Mouse (Mus musculus): ENCODE results near the gene Tle6. TPM values are rescaled to one million over a fixed set of nuclear protein-coding genes. Genes with fewer than 3 reads are reported as not detected.
A peak's percentile ranks its signal among the peaks of the same experiment; 100 is the strongest.

Gene Tle6
- polyA plus RNA-seq, 1 experiment from 2014 or later, result 30.4 TPM

GRCm38 (mm10) chr10:81570831-81571500 is 29.9 kb downstream of the Tle6 start:
- under 1% methylated on average over 34 of the region's 34 CpGs for WGBS
- Histone ChIP-seq H3K4me3 (peak overlapping the region; percentile 55), H3K36me3 (peaks cover 13% of the 10 kb centered on the region), H3K27ac (replicated peaks) (peak overlapping the region; percentile 94), H3K4me1 (peaks cover 68% of the 10 kb centered on the region), H3K9me3 (no peaks in the 10 kb centered on the region), H3K9ac (peak overlapping the region; percentile 81), H3K4me2 (peak overlapping the region; percentile 87), H3K27me3 (replicated peaks) (peaks cover 16% of the 10 kb centered on the region)
- ATAC-seq (ENCODE audit: extremely low read depth, insufficient number of reproducible peaks, low FRiP score, low TSS enrichment), result peak; percentile 35

- Histone ChIP-seq H3K27ac (replicated peaks) (peak overlapping the region; percentile 94), H3K36me3 (peaks cover 19% of the 10 kb centered on the region), H3K4me1 (peaks cover 63% of the 10 kb centered on the region), H3K27me3 (replicated peaks) (peaks cover 16% of the 10 kb centered on the region), H3K4me3 (peak overlapping the region; percentile 55), H3K9me3 (no peaks in the 10 kb centered on the region), H3K4me2 (peak overlapping the region; percentile 87), H3K9ac (peak overlapping the region; percentile 81)
- 10% methylated on average over 9 of the region's 11 CpGs for WGBS
- ATAC-seq (ENCODE audit: extremely low read depth, insufficient number of reproducible peaks, low FRiP score, low TSS enrichment), result no peak
Observed at GRCm38 (mm10) chr10:81570238-81570800, 30.6 kb downstream of the Tle6 start.

GRCm38 (mm10) chr10:81569507-81570237 is 31.2 kb downstream of the Tle6 start:
- WGBS, result 62% methylated on average over 9 of the region's 9 CpGs
- no peaks in the 10 kb centered on the region for H3K9me3 ChIP-seq
- H3K27ac ChIP-seq (replicated peaks), result peak overlapping the region; percentile 94
- peaks cover 26% of the 10 kb centered on the region for H3K36me3 ChIP-seq
- no peak overlapping the region for H3K4me3 ChIP-seq
- H3K9ac ChIP-seq, result peak overlapping the region; percentile 81; the same call in 1 of the 2 replicates
- H3K4me1 ChIP-seq, result peaks cover 66% of the 10 kb centered on the region
- peaks cover 16% of the 10 kb centered on the region for H3K27me3 ChIP-seq (replicated peaks)
- no peak overlapping the region for H3K4me2 ChIP-seq
- ATAC-seq (ENCODE audit: extremely low read depth, insufficient number of reproducible peaks, low FRiP score, low TSS enrichment), result no peak

- H3K4me3 ChIP-seq, result peak overlapping the region; percentile 17
- no peak for ATAC-seq (ENCODE audit: extremely low read depth, insufficient number of reproducible peaks, low FRiP score, low TSS enrichment)
- peaks cover 37% of the 10 kb centered on the region for H3K36me3 ChIP-seq
- H3K9me3 ChIP-seq, result no peaks in the 10 kb centered on the region
- peaks cover 66% of the 10 kb centered on the region for H3K4me1 ChIP-seq
- H3K4me2 ChIP-seq, result peak overlapping the region; percentile 59
- H3K27ac ChIP-seq (replicated peaks), result peak overlapping the region; percentile 94
- peaks cover 8% of the 10 kb centered on the region; the same call in 1 of the 2 replicates for H3K27me3 ChIP-seq (replicated peaks)
- 9% methylated on average over 15 of the region's 16 CpGs for WGBS
- peak overlapping the region; percentile 72 for H3K9ac ChIP-seq
Observed at GRCm38 (mm10) chr10:81568381-81569191, 32.3 kb downstream of the Tle6 start.

DNA sequence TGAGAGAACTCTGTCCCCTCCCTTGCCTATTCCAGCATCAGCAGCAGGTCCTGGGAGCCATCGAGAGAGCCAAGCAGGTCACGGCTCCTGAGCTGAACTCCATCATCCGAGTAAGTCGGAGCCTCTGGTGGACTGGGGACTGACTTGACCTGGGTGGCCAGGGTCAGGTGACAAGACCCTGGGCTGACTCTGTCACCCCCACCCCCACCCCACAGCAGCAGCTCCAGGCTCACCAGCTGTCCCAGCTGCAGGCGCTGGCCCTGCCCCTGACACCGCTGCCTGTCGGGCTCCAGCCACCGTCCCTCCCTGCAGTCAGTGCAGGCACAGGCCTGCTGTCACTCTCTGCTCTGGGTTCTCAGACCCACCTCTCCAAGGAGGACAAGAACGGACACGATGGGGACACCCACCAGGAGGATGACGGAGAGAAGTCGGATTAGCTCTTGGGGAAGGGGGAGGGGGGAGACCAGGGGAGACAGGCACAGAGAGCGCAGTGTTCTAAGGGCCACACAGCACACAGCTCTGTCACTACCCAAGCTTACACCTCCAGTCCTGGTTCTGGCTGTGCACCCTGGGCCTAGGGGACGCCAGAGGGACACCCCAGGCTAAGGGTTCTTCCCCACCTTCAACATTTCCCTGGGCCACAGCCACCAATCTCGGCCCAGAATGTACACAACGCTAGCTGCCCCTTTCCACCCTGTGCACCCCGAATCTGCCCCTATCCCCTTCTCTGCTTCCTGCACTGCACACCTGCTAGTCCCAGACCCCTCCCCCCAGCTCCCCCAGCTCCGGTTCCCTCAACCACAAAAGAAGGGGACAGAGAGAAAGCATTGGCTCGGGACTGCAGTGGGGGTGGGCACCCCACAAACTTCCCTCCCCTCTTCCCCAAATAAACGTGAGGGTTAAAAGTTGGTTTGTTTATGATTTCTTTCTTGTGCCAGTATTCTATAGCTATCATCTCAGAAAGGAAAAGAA is 35.3 kb downstream of the Tle6 start:
- ATAC-seq (ENCODE audit: extremely low read depth, insufficient number of reproducible peaks, low FRiP score, low TSS enrichment), result no peak
- Histone ChIP-seq H3K36me3 (peaks cover 61% of the 10 kb centered on the region), H3K27ac (replicated peaks) (no peak overlapping the region), H3K4me3 (no peak overlapping the region), H3K27me3 (replicated peaks) (no peaks in the 10 kb centered on the region), H3K9me3 (no peaks in the 10 kb centered on the region), H3K4me2 (no peak overlapping the region), H3K9ac (no peak overlapping the region), H3K4me1 (peaks cover 80% of the 10 kb centered on the region)
- 43% methylated on average over 20 of the region's 20 CpGs for WGBS

DNA sequence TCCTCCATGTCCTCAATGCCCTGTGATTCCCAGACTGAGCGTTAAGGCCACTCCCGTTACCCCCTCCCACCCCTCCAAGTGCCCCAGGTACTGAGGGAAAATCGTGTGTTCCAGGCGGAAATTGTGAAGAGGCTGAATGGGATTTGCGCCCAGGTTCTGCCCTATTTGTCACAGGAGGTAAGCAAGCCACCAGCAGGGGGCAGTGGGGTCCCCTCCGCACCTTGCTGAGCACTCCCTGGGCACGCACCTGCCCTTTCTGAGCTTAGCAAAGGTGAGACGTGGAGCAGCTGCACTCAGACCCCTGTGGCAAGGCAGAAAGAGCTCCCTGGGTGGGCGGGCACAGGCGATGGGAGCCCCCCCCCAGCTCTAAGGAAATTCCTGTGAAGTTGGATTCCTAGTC is 36.1 kb downstream of the Tle6 start:
- peak overlapping the region; percentile 78 for H3K9ac ChIP-seq
- no peak for ATAC-seq (ENCODE audit: extremely low read depth, insufficient number of reproducible peaks, low FRiP score, low TSS enrichment)
- no peaks in the 10 kb centered on the region for H3K9me3 ChIP-seq
- no peak overlapping the region for H3K4me3 ChIP-seq
- WGBS, result 30% methylated on average over 10 of the region's 10 CpGs
- H3K36me3 ChIP-seq, result peaks cover 61% of the 10 kb centered on the region
- H3K4me2 ChIP-seq, result peak overlapping the region; percentile 63; the same call in 1 of the 2 replicates
- peaks cover 72% of the 10 kb centered on the region for H3K4me1 ChIP-seq
- H3K27ac ChIP-seq (replicated peaks), result peak overlapping the region; percentile 71
- H3K27me3 ChIP-seq (replicated peaks), result no peaks in the 10 kb centered on the region

DNA sequence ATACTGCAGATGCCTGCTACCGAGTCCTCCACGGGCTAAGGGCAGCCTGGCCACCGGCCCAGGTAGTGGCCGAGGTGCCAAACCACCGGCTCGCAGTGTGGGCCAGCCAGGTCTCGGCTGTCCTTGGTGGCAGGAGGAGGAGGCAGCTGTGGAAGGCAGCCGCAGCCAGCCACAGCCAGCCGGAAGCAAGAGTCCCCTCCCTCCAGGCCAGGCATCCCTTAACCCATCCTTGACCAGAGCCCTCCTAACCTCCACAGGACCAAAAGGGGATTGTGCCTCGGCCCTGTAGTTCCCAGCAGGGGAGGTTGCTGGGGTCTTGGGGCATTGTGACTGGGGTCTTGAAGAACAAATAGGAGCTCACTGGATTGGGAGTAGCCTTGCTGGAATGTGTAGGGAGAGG is 36.7 kb downstream of the Tle6 start:
- H3K4me2 ChIP-seq, result peak overlapping the region; percentile 63
- peaks cover 61% of the 10 kb centered on the region for H3K36me3 ChIP-seq
- peak overlapping the region; percentile 78 for H3K9ac ChIP-seq
- peaks cover 67% of the 10 kb centered on the region for H3K4me1 ChIP-seq
- WGBS, result 4% methylated on average over 10 of the region's 10 CpGs
- no peaks in the 10 kb centered on the region for H3K27me3 ChIP-seq (replicated peaks)
- no peaks in the 10 kb centered on the region for H3K9me3 ChIP-seq
- peak overlapping the region; percentile 71 for H3K27ac ChIP-seq (replicated peaks)
- 0 out of 2 replicates have a peak, but pooled peaks have one; percentile 1 for ATAC-seq (ENCODE audit: extremely low read depth, insufficient number of reproducible peaks, low FRiP score, low TSS enrichment)
- H3K4me3 ChIP-seq, result peak overlapping the region; percentile 47

DNA sequence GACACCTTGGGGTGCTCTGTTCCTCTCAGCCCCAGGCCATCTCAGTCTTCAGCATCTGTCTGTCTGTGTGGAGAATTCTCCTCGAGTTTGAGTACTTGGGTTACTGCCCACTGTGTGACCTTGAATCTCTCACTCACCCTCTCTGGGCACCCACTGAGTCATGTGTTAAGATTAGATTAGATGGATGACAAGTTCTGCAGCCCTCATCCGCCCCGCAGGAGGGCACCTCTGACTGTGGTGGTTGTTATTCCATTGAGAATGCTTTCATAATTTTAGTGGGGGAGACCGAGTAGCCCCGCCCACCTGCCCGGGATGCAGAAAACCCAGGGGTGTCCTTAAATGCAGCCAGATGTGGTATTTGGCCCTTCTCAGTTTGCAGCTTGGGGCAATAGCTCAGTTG is 37.4 kb downstream of the Tle6 start:
- peaks cover 61% of the 10 kb centered on the region for H3K36me3 ChIP-seq
- peak overlapping the region; percentile 71 for H3K27ac ChIP-seq (replicated peaks)
- H3K27me3 ChIP-seq (replicated peaks), result no peaks in the 10 kb centered on the region
- H3K9ac ChIP-seq, result peak overlapping the region; percentile 78
- peak overlapping the region; percentile 63 for H3K4me2 ChIP-seq
- H3K4me1 ChIP-seq, result peaks cover 65% of the 10 kb centered on the region
- H3K9me3 ChIP-seq, result no peaks in the 10 kb centered on the region
- no peak for ATAC-seq (ENCODE audit: extremely low read depth, insufficient number of reproducible peaks, low FRiP score, low TSS enrichment)
- WGBS, result 32% methylated on average over 6 of the region's 6 CpGs
- H3K4me3 ChIP-seq, result peak overlapping the region; percentile 47

DNA sequence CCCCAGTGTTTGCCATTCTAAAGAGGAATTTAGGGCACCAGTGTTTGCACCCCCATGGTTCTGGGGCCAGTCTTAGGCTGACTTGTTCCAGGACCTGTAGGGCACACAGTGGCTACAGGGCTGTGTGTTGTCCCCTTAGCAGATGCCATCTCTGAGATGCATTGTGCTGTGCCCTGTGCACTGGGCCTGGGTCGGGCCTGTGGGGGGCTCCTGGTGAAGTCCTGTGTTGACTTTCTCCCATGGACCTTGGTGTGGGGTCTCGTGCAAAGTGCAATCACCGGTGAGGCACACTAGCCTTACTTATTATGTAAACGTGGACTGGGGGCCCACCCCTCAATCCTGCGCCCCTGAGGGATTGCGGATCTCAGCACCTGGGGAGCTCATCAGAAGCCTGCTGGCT is 38.5 kb downstream of the Tle6 start:
- Histone ChIP-seq H3K27me3 (replicated peaks) (no peaks in the 10 kb centered on the region), H3K4me2 (peak overlapping the region; percentile 22; the same call in 1 of the 2 replicates), H3K36me3 (peaks cover 61% of the 10 kb centered on the region), H3K9me3 (no peaks in the 10 kb centered on the region), H3K4me3 (peak overlapping the region; percentile 4; the same call in 1 of the 2 replicates), H3K9ac (peak overlapping the region; percentile 78), H3K27ac (replicated peaks) (no peak overlapping the region), H3K4me1 (peaks cover 54% of the 10 kb centered on the region)
- 77% methylated on average over 6 of the region's 6 CpGs for WGBS
- ATAC-seq (ENCODE audit: extremely low read depth, insufficient number of reproducible peaks, low FRiP score, low TSS enrichment), result no peak

Measured in heart, embryonic 13.5 days (tissue).